Mouse (Mus musculus) layer of hippocampus, postnatal 10 days (tissue): Measurements from ENCODE around the gene Vmn1r130. TPM values are rescaled to one million over a fixed set of nuclear protein-coding genes. Genes with fewer than 3 reads are reported as not detected.
"Not testable (repeated sequence)": the region's sequence is repeated elsewhere in the genome, so short reads cannot be mapped to it uniquely, and the experiment has no call there.

ENCODE experiments used
- DNase-seq, 2 experiments: peaks; one replicate each; pipeline ENCODE4 v3.0.0; 2021; ENCODE audit warnings: low spot score in 2 of 2
- long read RNA-seq: library from polyadenylated mRNA; stranded (forward); transcript quantifications from one replicate; pipeline ENCODE4 v2.0.0, GENCODE M21; 2023
- total RNA-seq, 2 experiments: library from RNA; stranded (reverse); gene quantifications; 2 replicates each; pipeline ENCODE4 v1.2.3; 2021

The Vmn1r130 gene
- not detected for total RNA-seq
- long read RNA-seq, result 0 reads

DNA sequence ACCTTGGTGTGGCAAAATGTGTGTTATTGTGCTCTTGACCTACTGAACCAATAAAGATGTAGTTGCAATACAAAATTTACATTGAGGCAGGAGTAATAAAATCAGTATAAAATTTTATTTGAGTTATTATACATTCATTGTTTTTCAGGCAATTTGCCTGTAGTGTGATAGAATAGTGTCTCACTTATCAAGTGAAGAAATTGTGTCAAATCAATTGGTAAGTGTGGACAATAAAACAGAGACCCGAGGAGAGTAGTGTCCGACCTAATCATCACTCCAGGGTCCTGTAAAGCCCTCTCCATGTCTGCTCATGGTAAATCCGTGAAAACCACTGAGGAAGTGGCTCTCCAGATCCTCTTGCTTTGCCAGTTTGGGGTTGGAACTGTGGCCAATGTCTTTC, at the start of gene Vmn1r130:
Gene Vmn1r130, plus strand, starts transcription at position 301 of the 400 bp plus-strand sequence.
- not testable (repeated sequence) for DNase-seq

DNA sequence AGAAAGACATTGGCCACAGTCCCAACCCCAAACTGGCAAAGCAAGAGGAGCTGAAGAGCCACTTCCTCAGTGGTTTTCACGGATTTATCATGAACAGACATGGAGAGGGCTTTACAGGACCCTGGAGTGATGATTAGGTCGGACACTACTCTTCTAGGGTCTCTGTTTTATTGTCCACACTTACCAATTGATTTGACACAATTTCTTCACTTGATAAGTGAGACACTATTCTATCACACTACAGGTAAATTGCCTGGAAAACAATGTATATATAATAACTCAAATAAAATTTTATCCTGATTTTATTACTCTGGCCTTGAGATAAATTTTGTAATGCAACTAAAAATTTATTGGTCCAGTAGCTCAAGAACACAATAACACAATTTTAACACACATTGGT, 34.4 kb downstream of the Vmn1r130 start, which contains the start of gene Vmn1r131:
Gene Vmn1r131, minus strand, starts transcription at position 101 of the 400 bp plus-strand sequence.
- not testable (repeated sequence) for DNase-seq

Other genes starting within 250 kb of the Vmn1r130 start
- not detected for gene Vmn1r125, start 239.6 kb upstream of the Vmn1r130 start, total RNA-seq
- gene Vmn1r126, start 210.3 kb upstream of the Vmn1r130 start, total RNA-seq, result not detected
- gene Vmn1r127, start 191.9 kb upstream of the Vmn1r130 start, total RNA-seq, result not detected
- gene Vmn1r128, start 162.4 kb upstream of the Vmn1r130 start, total RNA-seq, result not detected
- not detected for gene Vmn1r129, start 150.5 kb upstream of the Vmn1r130 start, total RNA-seq
- not detected for gene Gm6882, start 79.0 kb upstream of the Vmn1r130 start, total RNA-seq
- gene Vmn1r131, start 34.3 kb downstream of the Vmn1r130 start, total RNA-seq, result not detected
- not detected for gene Vmn1r132, start 102.3 kb downstream of the Vmn1r130 start, total RNA-seq
- not detected for gene Gm4175, start 249.7 kb downstream of the Vmn1r130 start, total RNA-seq